Mouse (Mus musculus): ENCODE results near the gene Gusb. TPM values are rescaled to one million over a fixed set of nuclear protein-coding genes. Genes with fewer than 3 reads are reported as not detected.
A peak's percentile ranks its signal among the peaks of the same experiment; 100 is the strongest.

Gusb gene
- polyA plus RNA-seq, 1 experiment from 2014 or later: 264 TPM

DNA sequence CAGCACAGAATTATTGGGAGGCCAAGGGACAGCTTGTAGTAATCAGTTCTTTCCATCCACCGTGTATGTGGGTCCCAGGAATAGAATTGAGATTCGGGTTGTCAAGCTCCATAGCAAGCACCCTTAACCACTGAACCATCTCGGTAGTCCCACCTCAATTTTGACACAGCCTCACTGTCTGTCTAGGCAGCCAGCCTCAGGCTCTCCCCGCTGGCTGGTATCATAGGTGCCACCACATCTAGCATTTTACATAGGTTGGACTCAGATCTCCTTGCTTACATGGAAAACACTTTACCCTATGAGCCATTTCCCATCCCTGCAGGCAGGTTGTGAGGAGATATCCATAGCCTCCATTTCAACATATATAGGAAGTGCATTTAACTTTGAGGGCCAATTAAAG, 28.5 kb downstream of the Gusb start:
- H3K9ac ChIP-seq (ENCODE audit: low read depth, low read length): no peak overlapping the region
- no peak for TF ChIP-seq CTCF (IDR thresholded peaks at IDR 0.05; ENCODE audit: low read depth)
- H3K27ac ChIP-seq (ENCODE audit: low read depth, low read length): peak overlapping the region; percentile 92
- H3K9me3 ChIP-seq (ENCODE audit: control insufficient read depth): no peaks in the 10 kb centered on the region
- no peaks in the 10 kb centered on the region for H3K27me3 ChIP-seq (replicated peaks; ENCODE audit: control insufficient read depth, insufficient read depth, low read length)
- whole genome bisulfite sequencing: 78% methylated on average over 4 of the region's 4 CpGs
- H3K4me2 ChIP-seq (replicated peaks; ENCODE audit: low read depth): no peak overlapping the region
- ATAC-seq: peak; percentile 4; the same call in 1 of the 2 replicates
- no peaks in the 10 kb centered on the region for H3K4me1 ChIP-seq (replicated peaks; ENCODE audit: control insufficient read depth, insufficient read depth, low read length)
- no peak overlapping the region for H3K4me3 ChIP-seq (ENCODE audit: low read depth, low read length)
- peaks cover 8% of the 10 kb centered on the region; the same call in 1 of the 2 replicates for H3K36me3 ChIP-seq (ENCODE audit: control insufficient read depth, insufficient read depth)

DNA sequence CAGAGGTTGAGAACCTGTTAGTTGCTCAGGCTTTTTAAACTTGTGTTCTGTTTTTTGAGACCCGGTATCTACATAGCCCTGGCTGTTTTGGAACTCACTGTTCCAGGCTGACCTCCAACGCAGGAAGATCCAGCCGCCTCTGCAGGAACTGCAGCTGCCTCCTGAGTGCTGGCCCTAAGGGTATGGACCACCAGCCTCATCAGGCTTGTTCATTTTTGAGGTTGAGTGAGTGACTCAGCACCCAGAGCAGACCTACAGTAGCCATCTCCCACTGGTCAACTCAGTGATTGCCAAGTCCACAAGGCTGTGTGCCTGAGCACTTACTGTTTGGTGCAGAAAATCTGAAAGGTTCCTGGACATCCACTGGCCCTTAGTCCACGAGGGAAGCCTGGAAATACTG, 31.4 kb downstream of the Gusb start:
- WGBS: 78% methylated on average over 4 of the region's 4 CpGs
- Histone ChIP-seq H3K27me3 (replicated peaks; ENCODE audit: control insufficient read depth, insufficient read depth, low read length) (no peaks in the 10 kb centered on the region), H3K27ac (ENCODE audit: low read depth, low read length) (no peak overlapping the region), H3K4me1 (replicated peaks; ENCODE audit: control insufficient read depth, insufficient read depth, low read length) (no peaks in the 10 kb centered on the region), H3K4me2 (replicated peaks; ENCODE audit: low read depth) (no peak overlapping the region), H3K36me3 (ENCODE audit: control insufficient read depth, insufficient read depth) (peaks cover 6% of the 10 kb centered on the region; the same call in 1 of the 2 replicates), H3K9me3 (ENCODE audit: control insufficient read depth) (no peaks in the 10 kb centered on the region), H3K9ac (ENCODE audit: low read depth, low read length) (no peak overlapping the region), H3K4me3 (ENCODE audit: low read depth, low read length) (no peak overlapping the region)
- TF ChIP-seq CTCF (IDR thresholded peaks at IDR 0.05; ENCODE audit: low read depth): no peak
- ATAC-seq: no peak

DNA sequence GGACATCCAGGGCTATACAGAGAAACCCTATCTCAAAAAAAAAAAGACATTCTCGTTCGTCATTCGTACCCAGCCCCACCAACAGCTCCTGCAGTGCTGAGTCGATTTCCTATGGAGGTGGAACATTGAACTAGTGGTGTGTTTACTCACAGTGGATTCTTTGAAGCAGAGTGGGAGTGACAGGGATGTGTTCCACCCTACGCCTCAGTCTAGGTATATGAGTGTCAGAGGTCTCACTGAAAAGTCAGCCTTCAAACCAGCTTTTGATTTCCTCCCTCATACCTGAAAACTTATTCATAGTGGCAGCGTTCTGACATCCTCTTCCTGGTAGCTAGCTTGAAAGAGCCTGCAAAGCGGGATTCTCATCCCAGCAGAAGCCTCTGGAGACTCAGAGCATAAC, 34.4 kb downstream of the Gusb start:
- H3K36me3 ChIP-seq (ENCODE audit: control insufficient read depth, insufficient read depth): peaks cover 6% of the 10 kb centered on the region; the same call in 1 of the 2 replicates
- no peak overlapping the region for H3K9ac ChIP-seq (ENCODE audit: low read depth, low read length)
- no peak overlapping the region for H3K27ac ChIP-seq (ENCODE audit: low read depth, low read length)
- H3K27me3 ChIP-seq (replicated peaks; ENCODE audit: control insufficient read depth, insufficient read depth, low read length): no peaks in the 10 kb centered on the region
- H3K4me2 ChIP-seq (replicated peaks; ENCODE audit: low read depth): no peak overlapping the region
- ATAC-seq: no peak
- H3K4me3 ChIP-seq (ENCODE audit: low read depth, low read length): no peak overlapping the region
- no peak for TF ChIP-seq CTCF (IDR thresholded peaks at IDR 0.05; ENCODE audit: low read depth)
- 72% methylated on average over 7 of the region's 7 CpGs for WGBS
- no peaks in the 10 kb centered on the region for H3K4me1 ChIP-seq (replicated peaks; ENCODE audit: control insufficient read depth, insufficient read depth, low read length)
- H3K9me3 ChIP-seq (ENCODE audit: control insufficient read depth): no peaks in the 10 kb centered on the region

DNA sequence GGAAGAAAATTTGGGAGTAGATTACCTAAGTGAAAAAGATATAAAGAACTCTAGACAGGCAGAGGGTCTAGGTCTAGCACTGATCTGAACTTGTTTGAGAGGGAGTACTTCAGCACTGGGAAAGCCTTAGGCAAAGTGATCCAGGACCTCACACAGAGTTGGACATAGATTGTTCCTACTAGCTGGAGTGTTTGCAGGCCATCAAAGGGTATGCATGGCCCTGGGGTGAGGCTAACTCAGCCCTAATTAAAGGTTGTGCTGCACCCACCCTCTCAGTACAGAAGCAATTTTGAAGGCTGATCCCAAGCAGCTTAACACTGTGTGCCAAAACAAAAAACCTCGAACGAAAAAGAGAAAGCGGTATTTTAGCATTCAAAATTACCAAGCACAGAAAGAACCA, 36.4 kb downstream of the Gusb start:
- TF ChIP-seq CTCF (IDR thresholded peaks at IDR 0.05; ENCODE audit: low read depth): no peak
- no peak overlapping the region for H3K27ac ChIP-seq (ENCODE audit: low read depth, low read length)
- ATAC-seq: no peak
- no peaks in the 10 kb centered on the region for H3K4me1 ChIP-seq (replicated peaks; ENCODE audit: control insufficient read depth, insufficient read depth, low read length)
- H3K9ac ChIP-seq (ENCODE audit: low read depth, low read length): no peak overlapping the region
- H3K9me3 ChIP-seq (ENCODE audit: control insufficient read depth): no peaks in the 10 kb centered on the region
- WGBS: 93% methylated on average over 3 of the region's 3 CpGs
- peaks cover 4% of the 10 kb centered on the region; the same call in 1 of the 2 replicates for H3K36me3 ChIP-seq (ENCODE audit: control insufficient read depth, insufficient read depth)
- no peak overlapping the region for H3K4me3 ChIP-seq (ENCODE audit: low read depth, low read length)
- H3K4me2 ChIP-seq (replicated peaks; ENCODE audit: low read depth): no peak overlapping the region
- no peaks in the 10 kb centered on the region for H3K27me3 ChIP-seq (replicated peaks; ENCODE audit: control insufficient read depth, insufficient read depth, low read length)

DNA sequence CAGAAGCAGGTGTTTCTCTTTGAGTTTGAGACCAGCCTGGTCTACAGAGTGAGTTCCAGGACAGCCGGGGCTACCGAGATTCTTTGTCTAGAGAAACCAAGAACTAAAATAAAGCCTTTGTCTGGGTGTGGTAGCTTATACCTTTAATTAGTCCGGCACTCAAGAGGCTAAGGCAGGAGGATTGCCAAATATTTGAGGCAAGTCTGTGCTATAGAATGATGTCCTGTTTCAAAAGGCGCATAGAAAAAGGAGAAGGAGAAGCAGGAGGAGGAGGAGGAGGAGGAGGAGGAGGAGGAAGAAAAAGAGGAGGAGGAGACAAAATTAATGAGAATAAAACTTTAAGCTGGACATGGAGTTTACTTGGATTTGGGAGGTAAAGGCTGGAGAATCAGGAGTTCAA, 39.6 kb downstream of the Gusb start:
- Histone ChIP-seq H3K9me3 (ENCODE audit: control insufficient read depth) (no peaks in the 10 kb centered on the region), H3K4me1 (replicated peaks; ENCODE audit: control insufficient read depth, insufficient read depth, low read length) (no peaks in the 10 kb centered on the region), H3K4me3 (ENCODE audit: low read depth, low read length) (no peak overlapping the region), H3K9ac (ENCODE audit: low read depth, low read length) (no peak overlapping the region), H3K27ac (ENCODE audit: low read depth, low read length) (no peak overlapping the region), H3K4me2 (replicated peaks; ENCODE audit: low read depth) (no peak overlapping the region), H3K27me3 (replicated peaks; ENCODE audit: control insufficient read depth, insufficient read depth, low read length) (no peaks in the 10 kb centered on the region), H3K36me3 (ENCODE audit: control insufficient read depth, insufficient read depth) (no peaks in the 10 kb centered on the region)
- no peak for TF ChIP-seq CTCF (IDR thresholded peaks at IDR 0.05; ENCODE audit: low read depth)
- no peak for ATAC-seq
- 70% methylated on average over 4 of the region's 4 CpGs for WGBS

DNA sequence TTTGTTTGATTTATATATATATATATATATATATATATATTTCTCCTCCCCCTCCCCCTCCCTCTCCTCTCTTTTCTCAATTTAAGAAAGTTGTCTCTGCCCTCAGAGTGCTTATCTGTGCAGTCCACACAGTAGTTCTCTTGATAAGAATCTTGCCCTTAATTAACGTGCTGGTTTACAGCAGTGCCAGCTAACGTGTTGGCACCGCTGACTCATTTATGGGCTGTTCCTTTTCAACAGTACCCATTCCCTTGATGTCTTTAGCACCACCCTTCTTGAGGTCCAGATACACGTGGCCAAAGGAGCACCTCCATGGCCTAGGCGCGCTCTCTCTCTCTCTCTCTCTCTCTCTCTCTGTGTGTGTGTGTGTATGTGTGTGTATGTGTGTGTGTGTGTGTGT, 47.1 kb downstream of the Gusb start:
- H3K27me3 ChIP-seq (replicated peaks; ENCODE audit: control insufficient read depth, insufficient read depth, low read length): no peaks in the 10 kb centered on the region
- H3K4me3 ChIP-seq (ENCODE audit: low read depth, low read length): no peak overlapping the region
- H3K4me1 ChIP-seq (replicated peaks; ENCODE audit: control insufficient read depth, insufficient read depth, low read length): no peaks in the 10 kb centered on the region
- peak; percentile 60; the same call in 1 of the 2 replicates for ATAC-seq
- H3K36me3 ChIP-seq (ENCODE audit: control insufficient read depth, insufficient read depth): no peaks in the 10 kb centered on the region
- H3K9me3 ChIP-seq (ENCODE audit: control insufficient read depth): no peaks in the 10 kb centered on the region
- H3K4me2 ChIP-seq (replicated peaks; ENCODE audit: low read depth): no peak overlapping the region
- no peak for TF ChIP-seq CTCF (IDR thresholded peaks at IDR 0.05; ENCODE audit: low read depth)
- no peak overlapping the region for H3K9ac ChIP-seq (ENCODE audit: low read depth, low read length)
- H3K27ac ChIP-seq (ENCODE audit: low read depth, low read length): no peak overlapping the region
- 49% methylated on average over 6 of the region's 6 CpGs for WGBS
